Mouse (Mus musculus) lung, adult 2 months (tissue): ENCODE results near the gene Hps5.

ENCODE experiments used
- CTCF ChIP-seq: fragments of 200-500 bp; IDR thresholded peaks from 2 replicates; pipeline ENCODE4 v1.5.1; 2011; ENCODE audit warnings: mild to moderate bottlenecking, low read length, control low read depth; ENCODE audit not compliant: insufficient read depth
- POLR2A ChIP-seq: fragments of 200-500 bp; IDR thresholded peaks from 2 replicates; pipeline ENCODE4 v1.6.1; 2011; ENCODE audit warnings: low read depth, mild to moderate bottlenecking, control low read depth, low read length, borderline replicate concordance; ENCODE audit errors: extremely low read depth

DNA sequence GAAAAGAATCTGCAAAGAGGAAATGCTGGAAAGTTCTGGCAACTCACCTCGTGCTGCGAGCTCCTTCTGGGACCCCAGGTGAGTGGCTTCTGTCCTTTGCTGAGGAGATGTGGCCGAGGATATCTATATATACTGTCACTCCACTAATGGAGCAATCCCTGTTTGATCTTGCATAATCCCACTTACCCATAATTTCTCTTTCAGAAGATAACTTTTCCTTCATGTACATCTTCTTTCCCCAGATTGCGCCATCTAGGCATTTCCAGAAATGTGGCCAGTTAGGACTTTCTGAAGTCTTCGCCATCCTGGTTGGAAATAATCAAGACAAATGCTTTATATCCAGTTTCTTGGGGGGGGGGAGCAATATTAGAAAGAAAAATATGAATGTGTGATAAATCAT lies 80.3 kb downstream of the Hps5 start, which contains the start of gene Saa3:
- TF ChIP-seq POLR2A (no peak), CTCF (no peak)
